Mouse (Mus musculus): ENCODE data around the gene Galntl5. TPM values are rescaled to one million over a fixed set of nuclear protein-coding genes. Genes with fewer than 3 reads are reported as not detected.
"Not testable (repeated sequence)": the region's sequence is repeated elsewhere in the genome, so short reads cannot be mapped to it uniquely, and the experiment has no call there.

Gene Galntl5
- total and polyA plus RNA-seq, 3 experiments = not detected

GRCm38 (mm10) chr5:25211872-25212271, 30.6 kb downstream of the Galntl5 start:
- TF ChIP-seq CTCF (IDR thresholded peaks at IDR 0.05) (no peak), POLR2A (IDR thresholded peaks at IDR 0.05; ENCODE audit: insufficient read depth, low read depth, low read length) (no peak), EP300 (IDR thresholded peaks at IDR 0.05; ENCODE audit: insufficient read depth, low read depth, low read length) (no peak)
- Histone ChIP-seq H3K27ac (no peak overlapping the region), H3K27me3 (ENCODE audit: control insufficient read depth, insufficient read depth, low read length) (no peaks in the 10 kb centered on the region), H3K4me3 (no peak overlapping the region), H3K4me1 (ENCODE audit: control insufficient read depth, insufficient read depth, low read length) (no peaks in the 10 kb centered on the region), H3K36me3 (ENCODE audit: control insufficient read depth, insufficient read depth, low read length) (no peaks in the 10 kb centered on the region), H3K9ac (ENCODE audit: low read depth, low read length) (no peak overlapping the region), H3K79me2 (replicated peaks; ENCODE audit: control insufficient read depth, insufficient read depth, low read length) (no peaks in the 10 kb centered on the region)
- WGBS = 67% methylated on average over 1 of the region's 1 CpGs
- intact Hi-C loops (cut with DNase I) = no loop called here
- DNase-seq = no peak

GRCm38 (mm10) chr5:25213216-25213615, 32.0 kb downstream of the Galntl5 start:
- DNase-seq; H3K36me3 ChIP-seq (ENCODE audit: control insufficient read depth, insufficient read depth, low read length); H3K27ac ChIP-seq; H3K4me1 ChIP-seq (ENCODE audit: control insufficient read depth, insufficient read depth, low read length); H3K9ac ChIP-seq (ENCODE audit: low read depth, low read length); intact Hi-C loops (cut with DNase I); H3K27me3 ChIP-seq (ENCODE audit: control insufficient read depth, insufficient read depth, low read length); H3K79me2 ChIP-seq (replicated peaks; ENCODE audit: control insufficient read depth, insufficient read depth, low read length); H3K4me3 ChIP-seq: not testable (repeated sequence)

GRCm38 (mm10) chr5:25215006-25215405, 33.7 kb downstream of the Galntl5 start:
- no peaks in the 10 kb centered on the region for H3K4me1 ChIP-seq (ENCODE audit: control insufficient read depth, insufficient read depth, low read length)
- DNase-seq = no peak
- intact Hi-C loops (cut with DNase I) = no loop called here
- no peak overlapping the region for H3K9ac ChIP-seq (ENCODE audit: low read depth, low read length)
- H3K79me2 ChIP-seq (replicated peaks; ENCODE audit: control insufficient read depth, insufficient read depth, low read length) = no peaks in the 10 kb centered on the region
- H3K27ac ChIP-seq = no peak overlapping the region
- no peaks in the 10 kb centered on the region for H3K36me3 ChIP-seq (ENCODE audit: control insufficient read depth, insufficient read depth, low read length)
- 50% methylated on average over 6 of the region's 6 CpGs for WGBS
- no peak overlapping the region for H3K4me3 ChIP-seq
- H3K27me3 ChIP-seq (ENCODE audit: control insufficient read depth, insufficient read depth, low read length) = no peaks in the 10 kb centered on the region
- TF ChIP-seq CTCF (IDR thresholded peaks at IDR 0.05) (no peak), POLR2A (IDR thresholded peaks at IDR 0.05; ENCODE audit: insufficient read depth, low read depth, low read length) (no peak), EP300 (IDR thresholded peaks at IDR 0.05; ENCODE audit: insufficient read depth, low read depth, low read length) (no peak)

- intact Hi-C loops (cut with DNase I) = no loop called here
- DNase-seq = no peak
- 68% methylated on average over 3 of the region's 3 CpGs for WGBS
- Histone ChIP-seq H3K36me3 (ENCODE audit: control insufficient read depth, insufficient read depth, low read length) (peaks cover 5% of the 10 kb centered on the region), H3K9ac (ENCODE audit: low read depth, low read length) (peak within 1 kb of the TSS; percentile 87), H3K27me3 (ENCODE audit: control insufficient read depth, insufficient read depth, low read length) (no peaks in the 10 kb centered on the region), H3K79me2 (replicated peaks; ENCODE audit: control insufficient read depth, insufficient read depth, low read length) (peaks cover 3% of the 10 kb centered on the region; the same call in 1 of the 2 replicates), H3K4me3 (peak within 1 kb of the TSS; percentile 51), H3K4me1 (ENCODE audit: control insufficient read depth, insufficient read depth, low read length) (no peaks in the 10 kb centered on the region), H3K27ac (peak within 1 kb of the TSS; percentile 72)
- no peak for TF ChIP-seq EP300 (IDR thresholded peaks at IDR 0.05; ENCODE audit: insufficient read depth, low read depth, low read length)
- no peak for TF ChIP-seq POLR2A (IDR thresholded peaks at IDR 0.05; ENCODE audit: insufficient read depth, low read depth, low read length)
- no peak for TF ChIP-seq CTCF (IDR thresholded peaks at IDR 0.05)
These were observed 40.3 kb downstream of the Galntl5 start, which contains the start of gene Galnt11 for GRCm38 (mm10) chr5:25221604-25222003. TSS of gene Galnt11 (plus strand) at chr5:25221904.

GRCm38 (mm10) chr5:25222752-25223702, 41.8 kb downstream of the Galntl5 start, which contains the start of gene E130116L18Rik:
TSS of gene E130116L18Rik (minus strand) at chr5:25223153.
- Histone ChIP-seq H3K27ac (peak within 1 kb of the TSS; percentile 72), H3K9ac (ENCODE audit: low read depth, low read length) (peak within 1 kb of the TSS; percentile 87), H3K27me3 (ENCODE audit: control insufficient read depth, insufficient read depth, low read length) (no peaks in the 10 kb centered on the region), H3K36me3 (ENCODE audit: control insufficient read depth, insufficient read depth, low read length) (peaks cover 5% of the 10 kb centered on the region), H3K4me1 (ENCODE audit: control insufficient read depth, insufficient read depth, low read length) (no peaks in the 10 kb centered on the region), H3K4me3 (peak within 1 kb of the TSS; percentile 51), H3K79me2 (replicated peaks; ENCODE audit: control insufficient read depth, insufficient read depth, low read length) (peaks cover 3% of the 10 kb centered on the region)
- TF ChIP-seq CTCF (IDR thresholded peaks at IDR 0.05) = no peak
- no peak for TF ChIP-seq EP300 (IDR thresholded peaks at IDR 0.05; ENCODE audit: insufficient read depth, low read depth, low read length)
- no peak for TF ChIP-seq POLR2A (IDR thresholded peaks at IDR 0.05; ENCODE audit: insufficient read depth, low read depth, low read length)
- 2% methylated on average over 72 of the region's 72 CpGs for WGBS
- intact Hi-C loops (cut with DNase I) = no loop called here
- DNase-seq = peak; percentile 91 to 94

- H3K27me3 ChIP-seq (ENCODE audit: control insufficient read depth, insufficient read depth, low read length); H3K9ac ChIP-seq (ENCODE audit: low read depth, low read length); H3K36me3 ChIP-seq (ENCODE audit: control insufficient read depth, insufficient read depth, low read length); H3K4me1 ChIP-seq (ENCODE audit: control insufficient read depth, insufficient read depth, low read length); H3K27ac ChIP-seq; DNase-seq; H3K4me3 ChIP-seq; H3K79me2 ChIP-seq (replicated peaks; ENCODE audit: control insufficient read depth, insufficient read depth, low read length); intact Hi-C loops (cut with DNase I): not testable (repeated sequence)
- WGBS = 95% methylated on average over 1 of the region's 1 CpGs
These were observed 43.1 kb downstream of the Galntl5 start for GRCm38 (mm10) chr5:25224377-25224776.
